Mouse (Mus musculus) liver, adult 2 months (tissue): Measurements from ENCODE around the gene Zic5. TPM values are rescaled to one million over a fixed set of nuclear protein-coding genes. Genes with fewer than 3 reads are reported as not detected.

Experiments
- DNase-seq: peaks from one replicate; pipeline ENCODE4 v3.0.0-alpha.2; 2011; ENCODE audit warnings: low read depth, low spot score; ENCODE audit errors: extremely low read depth
- H3K27ac ChIP-seq: fragments of 200-500 bp; replicated peaks from 2 replicates; pipeline ENCODE4 v1.5.1; 2012; ENCODE audit warnings: low read depth, mild to moderate bottlenecking, control low read depth, inconsistent platforms, low read length; ENCODE audit not compliant: insufficient read depth
- H3K27me3 ChIP-seq: fragments of 200-500 bp; 2 replicates; pipeline ENCODE4 v1.6.1; 2012; ENCODE audit warnings: mild to moderate bottlenecking, moderate library complexity, low read length, inconsistent platforms; ENCODE audit not compliant: control insufficient read depth, insufficient read depth
- H3K36me3 ChIP-seq: fragments of 200-500 bp; 2 replicates; pipeline ENCODE4 v1.6.1; 2012; ENCODE audit warnings: low read length, inconsistent platforms; ENCODE audit not compliant: control insufficient read depth, insufficient read depth
- H3K4me1 ChIP-seq: fragments of 200-500 bp; 2 replicates; pipeline ENCODE4 v1.6.1; 2011; ENCODE audit warnings: low read length; ENCODE audit not compliant: control insufficient read depth, insufficient read depth
- H3K4me3 ChIP-seq: fragments of 200-500 bp; 2 replicates; pipeline ENCODE4 v1.5.1; 2011; ENCODE audit warnings: low read depth, mild to moderate bottlenecking, control low read depth, low read length, moderate library complexity; ENCODE audit not compliant: insufficient read depth
- H3K79me2 ChIP-seq: fragments of 200-500 bp; 2 replicates; pipeline ENCODE4 v1.6.1; 2012; ENCODE audit warnings: inconsistent platforms, mild to moderate bottlenecking, low read length, moderate library complexity; ENCODE audit not compliant: control insufficient read depth, insufficient read depth
- H3K9ac ChIP-seq: fragments of 200-500 bp; 2 replicates; pipeline ENCODE4 v1.6.1; 2012; ENCODE audit warnings: low read depth, mild to moderate bottlenecking, control low read depth, inconsistent platforms, low read length
- CTCF ChIP-seq: fragments of 200-500 bp; IDR thresholded peaks from 2 replicates; pipeline ENCODE4 v1.5.1; 2011; ENCODE audit warnings: low read depth, low read length, control low read depth
- POLR2A ChIP-seq: fragments of 200-500 bp; IDR thresholded peaks from 2 replicates; pipeline ENCODE4 v1.6.1; 2011; ENCODE audit warnings: low read length, control low read depth; ENCODE audit not compliant: insufficient read depth; ENCODE audit errors: extremely low read depth
- WGBS: fragments of 180-500 bp; shearing (Covaris S2); methylation state at CpG from one replicate; pipeline ENCODE4 v1.1.7; 2018; 5-methylcytosine and 5-hydroxymethylcytosine counted together
- polyA plus RNA-seq: library from polyadenylated mRNA; depleted of rRNA; stranded (reverse); fragments of >200 nt; gene quantifications from 2 replicates; pipeline ENCODE4 v1.2.3, GENCODE M21; 2012
- total RNA-seq: library from RNA; depleted of rRNA; stranded (reverse); fragments of >200 nt; gene quantifications from 2 replicates; pipeline ENCODE4 v1.2.3, GENCODE M21; 2014

The Zic5 gene
- total and polyA plus RNA-seq, 2 experiments, result not detected

GRCm38 (mm10) chr14:122449601-122450495 lies 15.6 kb downstream of the Zic5 start:
- H3K36me3 ChIP-seq, result no peaks in the 10 kb centered on the region
- no peak overlapping the region for H3K27ac ChIP-seq
- H3K4me1 ChIP-seq, result no peaks in the 10 kb centered on the region; the same call in 1 of the 2 replicates
- H3K79me2 ChIP-seq, result no peaks in the 10 kb centered on the region
- WGBS, result 14% methylated on average over 29 of the region's 29 CpGs
- H3K9ac ChIP-seq, result no peak overlapping the region
- H3K4me3 ChIP-seq, result no peak overlapping the region
- peaks cover 15% of the 10 kb centered on the region; the same call in 1 of the 2 replicates for H3K27me3 ChIP-seq
- no peak for DNase-seq
- no peak for TF ChIP-seq CTCF
- no peak for TF ChIP-seq POLR2A

- Histone ChIP-seq H3K4me3 (no peak overlapping the region), H3K4me1 (no peaks in the 10 kb centered on the region), H3K27ac (no peak overlapping the region), H3K27me3 (no peaks in the 10 kb centered on the region), H3K9ac (no peak overlapping the region), H3K36me3 (no peaks in the 10 kb centered on the region), H3K79me2 (no peaks in the 10 kb centered on the region)
- no peak for TF ChIP-seq POLR2A
- no peak for TF ChIP-seq CTCF
- 88% methylated on average over 10 of the region's 10 CpGs for WGBS
- no peak for DNase-seq
These were observed 28.6 kb downstream of the Zic5 start for GRCm38 (mm10) chr14:122436850-122437249.

GRCm38 (mm10) chr14:122434039-122434438 lies 31.4 kb downstream of the Zic5 start:
- H3K36me3 ChIP-seq, result no peaks in the 10 kb centered on the region
- H3K4me1 ChIP-seq, result no peaks in the 10 kb centered on the region
- H3K79me2 ChIP-seq, result no peaks in the 10 kb centered on the region
- DNase-seq, result no peak
- no peak overlapping the region for H3K4me3 ChIP-seq
- TF ChIP-seq CTCF, result no peak
- no peak for TF ChIP-seq POLR2A
- no peak overlapping the region for H3K9ac ChIP-seq
- no peak overlapping the region for H3K27ac ChIP-seq
- WGBS, result 93% methylated on average over 10 of the region's 10 CpGs
- no peaks in the 10 kb centered on the region for H3K27me3 ChIP-seq

- no peak overlapping the region for H3K4me3 ChIP-seq
- no peak overlapping the region for H3K9ac ChIP-seq
- H3K36me3 ChIP-seq, result no peaks in the 10 kb centered on the region
- H3K27ac ChIP-seq, result no peak overlapping the region
- H3K79me2 ChIP-seq, result no peaks in the 10 kb centered on the region
- 48% methylated on average over 3 of the region's 3 CpGs for WGBS
- H3K4me1 ChIP-seq, result no peaks in the 10 kb centered on the region
- TF ChIP-seq POLR2A (no peak), CTCF (no peak)
- DNase-seq, result no peak
- no peaks in the 10 kb centered on the region for H3K27me3 ChIP-seq
These were observed 32.9 kb downstream of the Zic5 start for GRCm38 (mm10) chr14:122432558-122432957.

- Histone ChIP-seq H3K4me1 (no peaks in the 10 kb centered on the region), H3K79me2 (no peaks in the 10 kb centered on the region), H3K9ac (no peak overlapping the region), H3K27me3 (no peaks in the 10 kb centered on the region; the same call in 1 of the 2 replicates), H3K27ac (no peak overlapping the region), H3K4me3 (no peak overlapping the region), H3K36me3 (no peaks in the 10 kb centered on the region)
- WGBS, result 94% methylated on average over 3 of the region's 3 CpGs
- TF ChIP-seq POLR2A (no peak), CTCF (no peak)
- DNase-seq, result no peak
These were observed 37.8 kb downstream of the Zic5 start for GRCm38 (mm10) chr14:122427654-122428053.

GRCm38 (mm10) chr14:122427204-122427560 lies 38.3 kb downstream of the Zic5 start:
- DNase-seq, result no peak
- 72% methylated on average over 8 of the region's 8 CpGs for WGBS
- H3K4me3 ChIP-seq, result no peak overlapping the region
- no peaks in the 10 kb centered on the region for H3K4me1 ChIP-seq
- H3K36me3 ChIP-seq, result no peaks in the 10 kb centered on the region
- no peak overlapping the region for H3K27ac ChIP-seq
- H3K79me2 ChIP-seq, result no peaks in the 10 kb centered on the region
- H3K27me3 ChIP-seq, result no peaks in the 10 kb centered on the region; the same call in 1 of the 2 replicates
- TF ChIP-seq CTCF (no peak), POLR2A (no peak)
- H3K9ac ChIP-seq, result no peak overlapping the region
